Mouse (Mus musculus): ENCODE data around the gene Rhbdf1. TPM values are rescaled to one million over a fixed set of nuclear protein-coding genes. Genes with fewer than 3 reads are reported as not detected.
"Not testable (repeated sequence)": the region's sequence is repeated elsewhere in the genome, so short reads cannot be mapped to it uniquely, and the experiment has no call there.

Rhbdf1 gene
- polyA plus RNA-seq, 1 experiment, result 33.3 TPM

- peak within 1 kb of the TSS; percentile 82 for H3K4me3 ChIP-seq (ENCODE audit: low read depth, low read length)
- H3K36me3 ChIP-seq (ENCODE audit: control insufficient read depth, insufficient read depth, low read length, poor library complexity, severe bottlenecking), result peaks cover 6% of the 10 kb centered on the region; the same call in 1 of the 2 replicates
- H3K27ac ChIP-seq (ENCODE audit: insufficient read depth, low read length), result no peak within 1 kb of the TSS
- H3K4me1 ChIP-seq (ENCODE audit: control insufficient read depth, insufficient read depth, low read length), result no peaks in the 10 kb centered on the region
- no peaks in the 10 kb centered on the region for H3K9me3 ChIP-seq (replicated peaks; ENCODE audit: control insufficient read depth, insufficient read depth, low read length, poor library complexity, severe bottlenecking)
- TF ChIP-seq EP300 (IDR thresholded peaks at IDR 0.05; ENCODE audit: insufficient read depth, low read depth, low read length) (0 out of 2 replicates have a peak, but pooled peaks have one; percentile 3), POLR2A (IDR thresholded peaks at IDR 0.05; ENCODE audit: insufficient read depth, low read length) (peak; percentile 57), CTCF (IDR thresholded peaks at IDR 0.05; ENCODE audit: low read depth, low read length) (peak; percentile 62)
- no peaks in the 10 kb centered on the region for H3K27me3 ChIP-seq (ENCODE audit: control insufficient read depth, insufficient read depth, low read length, poor library complexity, severe bottlenecking)
- peak within 1 kb of the TSS; percentile 54 for H3K9ac ChIP-seq (ENCODE audit: low read depth, poor library complexity, severe bottlenecking)
Observed at GRCm38 (mm10) chr11:32205058-32205873, 16.8 kb downstream of the Rhbdf1 start, which contains the start of gene Snrnp25. TSS of gene Snrnp25 (plus strand) at chr11:32205415.

DNA sequence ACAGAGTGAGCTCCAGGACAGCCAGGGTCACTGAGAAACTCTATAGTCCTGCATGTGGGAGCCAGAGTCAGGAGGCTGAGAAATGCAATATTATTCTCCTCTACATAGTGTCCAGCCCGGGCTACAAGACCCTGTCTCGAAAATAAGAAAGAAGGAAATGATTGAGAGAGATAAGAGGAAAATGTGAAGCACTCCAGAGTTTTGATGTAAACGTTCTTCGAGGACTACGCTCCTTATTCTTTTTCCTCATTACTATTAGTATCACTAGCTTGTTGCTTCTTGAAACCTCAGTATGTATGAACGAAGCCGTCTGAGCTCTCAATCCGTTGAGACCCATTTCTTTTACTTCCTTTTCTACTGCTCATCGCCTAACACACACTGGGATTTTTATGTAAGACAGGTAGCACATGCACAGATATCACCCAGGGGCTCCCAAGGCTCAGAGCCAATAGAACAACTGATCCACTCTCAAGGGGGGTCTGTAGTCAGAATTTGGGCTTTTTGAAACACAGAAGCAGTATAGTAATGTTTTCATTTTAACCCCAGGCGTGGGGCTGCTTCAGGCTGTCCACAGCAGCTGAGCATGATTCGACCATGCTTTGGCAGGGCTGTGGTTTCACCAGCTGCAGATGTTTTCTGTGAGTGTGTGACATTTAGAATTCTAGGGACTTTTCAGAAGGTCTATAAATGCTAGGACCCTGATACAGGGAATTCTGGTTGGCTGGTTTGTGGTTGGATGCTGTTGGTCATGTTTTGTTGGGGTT is 20.0 kb downstream of the Rhbdf1 start:
- Histone ChIP-seq H3K9ac (ENCODE audit: low read depth, poor library complexity, severe bottlenecking) (no peak overlapping the region), H3K9me3 (replicated peaks; ENCODE audit: control insufficient read depth, insufficient read depth, low read length, poor library complexity, severe bottlenecking) (no peaks in the 10 kb centered on the region), H3K27me3 (ENCODE audit: control insufficient read depth, insufficient read depth, low read length, poor library complexity, severe bottlenecking) (no peaks in the 10 kb centered on the region), H3K36me3 (ENCODE audit: control insufficient read depth, insufficient read depth, low read length, poor library complexity, severe bottlenecking) (no peaks in the 10 kb centered on the region), H3K4me1 (ENCODE audit: control insufficient read depth, insufficient read depth, low read length) (no peaks in the 10 kb centered on the region), H3K27ac (ENCODE audit: insufficient read depth, low read length) (no peak overlapping the region), H3K4me3 (ENCODE audit: low read depth, low read length) (no peak overlapping the region)
- no peak for TF ChIP-seq POLR2A (IDR thresholded peaks at IDR 0.05; ENCODE audit: insufficient read depth, low read length)
- no peak for TF ChIP-seq CTCF (IDR thresholded peaks at IDR 0.05; ENCODE audit: low read depth, low read length)
- no peak for TF ChIP-seq EP300 (IDR thresholded peaks at IDR 0.05; ENCODE audit: insufficient read depth, low read depth, low read length)

GRCm38 (mm10) chr11:32200992-32201391 is 21.1 kb downstream of the Rhbdf1 start:
- not testable (repeated sequence) for H3K9ac ChIP-seq (ENCODE audit: low read depth, poor library complexity, severe bottlenecking); H3K4me3 ChIP-seq (ENCODE audit: low read depth, low read length); H3K27me3 ChIP-seq (ENCODE audit: control insufficient read depth, insufficient read depth, low read length, poor library complexity, severe bottlenecking); H3K9me3 ChIP-seq (replicated peaks; ENCODE audit: control insufficient read depth, insufficient read depth, low read length, poor library complexity, severe bottlenecking); H3K4me1 ChIP-seq (ENCODE audit: control insufficient read depth, insufficient read depth, low read length); H3K36me3 ChIP-seq (ENCODE audit: control insufficient read depth, insufficient read depth, low read length, poor library complexity, severe bottlenecking); H3K27ac ChIP-seq (ENCODE audit: insufficient read depth, low read length)

DNA sequence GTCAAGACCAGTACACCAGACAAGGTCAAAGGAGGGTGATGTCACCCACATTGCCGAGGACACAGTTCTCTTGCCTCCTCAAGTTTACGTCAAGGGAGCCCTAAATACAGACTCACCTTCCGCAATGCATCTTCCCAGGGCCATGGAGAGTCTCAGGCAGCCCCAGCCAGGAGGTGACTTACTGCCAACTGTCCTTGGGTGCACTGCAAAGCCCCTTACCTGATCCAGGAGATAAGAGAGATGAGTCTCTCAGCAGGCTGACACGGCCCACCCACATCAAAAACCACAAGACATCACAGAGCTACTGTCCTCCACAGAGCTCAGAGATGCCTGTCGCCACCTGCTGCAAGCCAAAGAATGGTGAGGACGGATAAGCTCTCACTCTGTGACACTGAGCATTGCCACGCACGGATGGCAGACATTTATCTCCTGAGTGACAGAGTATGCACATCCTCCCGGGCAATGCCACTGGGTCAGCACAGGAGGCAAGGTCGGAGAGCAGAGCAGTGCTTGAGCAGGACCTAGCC is 22.0 kb downstream of the Rhbdf1 start, which contains the start of gene Il9r:
Gene Il9r, minus strand, starts transcription at position 205 of the 527 bp plus-strand sequence.
- H3K4me3 ChIP-seq (ENCODE audit: low read depth, low read length), result no peak within 1 kb of the TSS
- TF ChIP-seq CTCF (IDR thresholded peaks at IDR 0.05; ENCODE audit: low read depth, low read length), result no peak
- no peak for TF ChIP-seq POLR2A (IDR thresholded peaks at IDR 0.05; ENCODE audit: insufficient read depth, low read length)
- no peak for TF ChIP-seq EP300 (IDR thresholded peaks at IDR 0.05; ENCODE audit: insufficient read depth, low read depth, low read length)
- H3K9ac ChIP-seq (ENCODE audit: low read depth, poor library complexity, severe bottlenecking), result no peak within 1 kb of the TSS
- no peaks in the 10 kb centered on the region for H3K9me3 ChIP-seq (replicated peaks; ENCODE audit: control insufficient read depth, insufficient read depth, low read length, poor library complexity, severe bottlenecking)
- no peaks in the 10 kb centered on the region for H3K27me3 ChIP-seq (ENCODE audit: control insufficient read depth, insufficient read depth, low read length, poor library complexity, severe bottlenecking)
- no peak within 1 kb of the TSS for H3K27ac ChIP-seq (ENCODE audit: insufficient read depth, low read length)
- H3K36me3 ChIP-seq (ENCODE audit: control insufficient read depth, insufficient read depth, low read length, poor library complexity, severe bottlenecking), result no peaks in the 10 kb centered on the region
- no peaks in the 10 kb centered on the region for H3K4me1 ChIP-seq (ENCODE audit: control insufficient read depth, insufficient read depth, low read length)

DNA sequence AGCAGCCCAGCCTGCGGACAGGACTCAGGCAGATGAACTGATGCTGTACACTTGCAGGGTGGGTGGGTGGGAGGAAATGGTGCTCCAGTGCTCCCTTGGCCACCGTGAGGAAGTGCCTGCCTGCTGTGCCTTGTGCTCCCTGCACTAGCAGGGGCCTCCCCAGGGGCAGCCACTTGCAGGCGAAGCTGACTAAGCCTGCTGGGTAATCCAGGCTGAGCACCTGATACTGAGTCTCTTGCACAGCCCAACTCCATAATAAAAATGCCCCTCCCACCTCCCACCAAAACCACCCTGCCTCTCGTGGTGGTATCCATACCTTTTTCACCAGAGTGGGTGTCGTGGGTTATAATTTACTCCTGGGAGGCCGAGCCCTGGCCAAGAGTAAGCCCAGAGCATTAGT is 22.9 kb downstream of the Rhbdf1 start:
- H3K9ac ChIP-seq (ENCODE audit: low read depth, poor library complexity, severe bottlenecking), result no peak overlapping the region
- H3K27ac ChIP-seq (ENCODE audit: insufficient read depth, low read length), result no peak overlapping the region

More for the DNA sequence above, 22.9 kb downstream of the Rhbdf1 start:
- H3K4me1 ChIP-seq (ENCODE audit: control insufficient read depth, insufficient read depth, low read length), result no peaks in the 10 kb centered on the region
- TF ChIP-seq EP300 (IDR thresholded peaks at IDR 0.05; ENCODE audit: insufficient read depth, low read depth, low read length) (no peak), POLR2A (IDR thresholded peaks at IDR 0.05; ENCODE audit: insufficient read depth, low read length) (no peak), CTCF (IDR thresholded peaks at IDR 0.05; ENCODE audit: low read depth, low read length) (no peak)
- no peaks in the 10 kb centered on the region for H3K36me3 ChIP-seq (ENCODE audit: control insufficient read depth, insufficient read depth, low read length, poor library complexity, severe bottlenecking)
- no peak overlapping the region for H3K4me3 ChIP-seq (ENCODE audit: low read depth, low read length)
- H3K9me3 ChIP-seq (replicated peaks; ENCODE audit: control insufficient read depth, insufficient read depth, low read length, poor library complexity, severe bottlenecking), result no peaks in the 10 kb centered on the region
- no peaks in the 10 kb centered on the region for H3K27me3 ChIP-seq (ENCODE audit: control insufficient read depth, insufficient read depth, low read length, poor library complexity, severe bottlenecking)
